Mouse (Mus musculus): ENCODE data around the gene Rptor. TPM values are rescaled to one million over a fixed set of nuclear protein-coding genes. Genes with fewer than 3 reads are reported as not detected.

Rptor gene
- polyA plus RNA-seq, 1 experiment from 2014 or later = 12.7 TPM

GRCm38 (mm10) chr11:119593966-119594365 is 8.7 kb upstream of the Rptor start:
- H3K4me1 ChIP-seq (ENCODE audit: control insufficient read depth, insufficient read depth, low read length) = no peaks in the 10 kb centered on the region
- no peak for ATAC-seq (ENCODE audit: insufficient number of reproducible peaks, insufficient read depth, low FRiP score, low read depth)
- no peaks in the 10 kb centered on the region for H3K27me3 ChIP-seq (ENCODE audit: control insufficient read depth, insufficient read depth, low read length)
- H3K27ac ChIP-seq (ENCODE audit: low read length) = no peak overlapping the region
- H3K4me3 ChIP-seq (ENCODE audit: low read depth, low read length) = no peak overlapping the region
- no peak overlapping the region for H3K4me2 ChIP-seq (replicated peaks; ENCODE audit: low read depth, low read length)
- no peaks in the 10 kb centered on the region for H3K36me3 ChIP-seq (ENCODE audit: control insufficient read depth, insufficient read depth, low read length)
- WGBS = 28% methylated on average over 3 of the region's 3 CpGs
- H3K9ac ChIP-seq (replicated peaks; ENCODE audit: low read depth, low read length) = no peak overlapping the region
- H3K9me3 ChIP-seq (ENCODE audit: control insufficient read depth, low read depth, low read length) = no peaks in the 10 kb centered on the region

GRCm38 (mm10) chr11:119598856-119599255 is 3.8 kb upstream of the Rptor start:
- no peaks in the 10 kb centered on the region for H3K36me3 ChIP-seq (ENCODE audit: control insufficient read depth, insufficient read depth, low read length)
- H3K9me3 ChIP-seq (ENCODE audit: control insufficient read depth, low read depth, low read length) = no peaks in the 10 kb centered on the region
- WGBS = 65% methylated on average over 3 of the region's 3 CpGs
- ATAC-seq (ENCODE audit: insufficient number of reproducible peaks, insufficient read depth, low FRiP score, low read depth) = no peak
- no peak overlapping the region for H3K4me3 ChIP-seq (ENCODE audit: low read depth, low read length)
- no peaks in the 10 kb centered on the region for H3K27me3 ChIP-seq (ENCODE audit: control insufficient read depth, insufficient read depth, low read length)
- no peak overlapping the region for H3K9ac ChIP-seq (replicated peaks; ENCODE audit: low read depth, low read length)
- H3K27ac ChIP-seq (ENCODE audit: low read length) = no peak overlapping the region
- H3K4me1 ChIP-seq (ENCODE audit: control insufficient read depth, insufficient read depth, low read length) = peaks cover 2% of the 10 kb centered on the region; the same call in 1 of the 2 replicates
- H3K4me2 ChIP-seq (replicated peaks; ENCODE audit: low read depth, low read length) = no peak overlapping the region

- no peak overlapping the region for H3K4me3 ChIP-seq (ENCODE audit: low read depth, low read length)
- no peaks in the 10 kb centered on the region for H3K36me3 ChIP-seq (ENCODE audit: control insufficient read depth, insufficient read depth, low read length)
- H3K27ac ChIP-seq (ENCODE audit: low read length) = no peak overlapping the region
- ATAC-seq (ENCODE audit: insufficient number of reproducible peaks, insufficient read depth, low FRiP score, low read depth) = no peak
- no peaks in the 10 kb centered on the region for H3K9me3 ChIP-seq (ENCODE audit: control insufficient read depth, low read depth, low read length)
- no peak overlapping the region for H3K9ac ChIP-seq (replicated peaks; ENCODE audit: low read depth, low read length)
- no peaks in the 10 kb centered on the region for H3K27me3 ChIP-seq (ENCODE audit: control insufficient read depth, insufficient read depth, low read length)
- no peak overlapping the region for H3K4me2 ChIP-seq (replicated peaks; ENCODE audit: low read depth, low read length)
- WGBS = 84% methylated on average over 1 of the region's 1 CpGs
- peaks cover 10% of the 10 kb centered on the region for H3K4me1 ChIP-seq (ENCODE audit: control insufficient read depth, insufficient read depth, low read length)
These were observed 2.4 kb upstream of the Rptor start for GRCm38 (mm10) chr11:119600286-119600685.

- no peak for ATAC-seq (ENCODE audit: insufficient number of reproducible peaks, insufficient read depth, low FRiP score, low read depth)
- H3K27ac ChIP-seq (ENCODE audit: low read length) = no peak overlapping the region
These were observed 466 bp upstream of the Rptor start for GRCm38 (mm10) chr11:119602177-119602700.

GRCm38 (mm10) chr11:119603527-119603905 is 811 bp downstream of the Rptor start:
- Histone ChIP-seq H3K4me2 (replicated peaks; ENCODE audit: low read depth, low read length) (peak overlapping the region; percentile 60), H3K4me1 (ENCODE audit: control insufficient read depth, insufficient read depth, low read length) (peaks cover 10% of the 10 kb centered on the region), H3K4me3 (ENCODE audit: low read depth, low read length) (peak overlapping the region; percentile 98), H3K9ac (replicated peaks; ENCODE audit: low read depth, low read length) (peak overlapping the region; percentile 91), H3K27ac (ENCODE audit: low read length) (peak overlapping the region; percentile 80), H3K27me3 (ENCODE audit: control insufficient read depth, insufficient read depth, low read length) (no peaks in the 10 kb centered on the region), H3K9me3 (ENCODE audit: control insufficient read depth, low read depth, low read length) (no peaks in the 10 kb centered on the region), H3K36me3 (ENCODE audit: control insufficient read depth, insufficient read depth, low read length) (peaks cover 2% of the 10 kb centered on the region; the same call in 1 of the 2 replicates)
- WGBS = under 1% methylated on average over 30 of the region's 30 CpGs
- no peak for ATAC-seq (ENCODE audit: insufficient number of reproducible peaks, insufficient read depth, low FRiP score, low read depth)

More at GRCm38 (mm10) chr11:119602177-119602700, 466 bp upstream of the Rptor start:
- Histone ChIP-seq H3K4me1 (ENCODE audit: control insufficient read depth, insufficient read depth, low read length) (peaks cover 10% of the 10 kb centered on the region), H3K9me3 (ENCODE audit: control insufficient read depth, low read depth, low read length) (no peaks in the 10 kb centered on the region), H3K36me3 (ENCODE audit: control insufficient read depth, insufficient read depth, low read length) (peaks cover 2% of the 10 kb centered on the region; the same call in 1 of the 2 replicates), H3K4me3 (ENCODE audit: low read depth, low read length) (peak overlapping the region; percentile 98), H3K27me3 (ENCODE audit: control insufficient read depth, insufficient read depth, low read length) (no peaks in the 10 kb centered on the region), H3K4me2 (replicated peaks; ENCODE audit: low read depth, low read length) (peak overlapping the region; percentile 34), H3K9ac (replicated peaks; ENCODE audit: low read depth, low read length) (0 out of 2 replicates have a peak overlapping the region, but pooled peaks have one; percentile 14)
- WGBS = 34% methylated on average over 10 of the region's 10 CpGs

GRCm38 (mm10) chr11:119607464-119607863 is 4.8 kb downstream of the Rptor start:
- H3K36me3 ChIP-seq (ENCODE audit: control insufficient read depth, insufficient read depth, low read length) = peaks cover 2% of the 10 kb centered on the region; the same call in 1 of the 2 replicates
- H3K4me3 ChIP-seq (ENCODE audit: low read depth, low read length) = no peak overlapping the region
- H3K9me3 ChIP-seq (ENCODE audit: control insufficient read depth, low read depth, low read length) = no peaks in the 10 kb centered on the region
- peaks cover 10% of the 10 kb centered on the region for H3K4me1 ChIP-seq (ENCODE audit: control insufficient read depth, insufficient read depth, low read length)
- no peak overlapping the region for H3K9ac ChIP-seq (replicated peaks; ENCODE audit: low read depth, low read length)
- H3K27ac ChIP-seq (ENCODE audit: low read length) = no peak overlapping the region
- H3K27me3 ChIP-seq (ENCODE audit: control insufficient read depth, insufficient read depth, low read length) = no peaks in the 10 kb centered on the region
- WGBS = 93% methylated on average over 5 of the region's 5 CpGs
- ATAC-seq (ENCODE audit: insufficient number of reproducible peaks, insufficient read depth, low FRiP score, low read depth) = no peak
- H3K4me2 ChIP-seq (replicated peaks; ENCODE audit: low read depth, low read length) = no peak overlapping the region

GRCm38 (mm10) chr11:119611496-119611895 is 8.8 kb downstream of the Rptor start:
- no peaks in the 10 kb centered on the region for H3K9me3 ChIP-seq (ENCODE audit: control insufficient read depth, low read depth, low read length)
- H3K9ac ChIP-seq (replicated peaks; ENCODE audit: low read depth, low read length) = no peak overlapping the region
- ATAC-seq (ENCODE audit: insufficient number of reproducible peaks, insufficient read depth, low FRiP score, low read depth) = no peak
- no peak overlapping the region for H3K4me3 ChIP-seq (ENCODE audit: low read depth, low read length)
- no peaks in the 10 kb centered on the region for H3K4me1 ChIP-seq (ENCODE audit: control insufficient read depth, insufficient read depth, low read length)
- no peak overlapping the region for H3K27ac ChIP-seq (ENCODE audit: low read length)
- WGBS = 94% methylated on average over 6 of the region's 6 CpGs
- no peaks in the 10 kb centered on the region for H3K36me3 ChIP-seq (ENCODE audit: control insufficient read depth, insufficient read depth, low read length)
- no peak overlapping the region for H3K4me2 ChIP-seq (replicated peaks; ENCODE audit: low read depth, low read length)
- H3K27me3 ChIP-seq (ENCODE audit: control insufficient read depth, insufficient read depth, low read length) = no peaks in the 10 kb centered on the region

GRCm38 (mm10) chr11:119612179-119612578 is 9.5 kb downstream of the Rptor start:
- Histone ChIP-seq H3K4me2 (replicated peaks; ENCODE audit: low read depth, low read length) (no peak overlapping the region), H3K27ac (ENCODE audit: low read length) (no peak overlapping the region), H3K27me3 (ENCODE audit: control insufficient read depth, insufficient read depth, low read length) (no peaks in the 10 kb centered on the region), H3K9me3 (ENCODE audit: control insufficient read depth, low read depth, low read length) (no peaks in the 10 kb centered on the region), H3K36me3 (ENCODE audit: control insufficient read depth, insufficient read depth, low read length) (no peaks in the 10 kb centered on the region), H3K4me1 (ENCODE audit: control insufficient read depth, insufficient read depth, low read length) (no peaks in the 10 kb centered on the region), H3K9ac (replicated peaks; ENCODE audit: low read depth, low read length) (no peak overlapping the region), H3K4me3 (ENCODE audit: low read depth, low read length) (no peak overlapping the region)
- 76% methylated on average over 3 of the region's 3 CpGs for WGBS
- ATAC-seq (ENCODE audit: insufficient number of reproducible peaks, insufficient read depth, low FRiP score, low read depth) = no peak

GRCm38 (mm10) chr11:119615087-119615486 is 12.4 kb downstream of the Rptor start:
- 87% methylated on average over 7 of the region's 7 CpGs for WGBS
- no peaks in the 10 kb centered on the region for H3K27me3 ChIP-seq (ENCODE audit: control insufficient read depth, insufficient read depth, low read length)
- H3K9me3 ChIP-seq (ENCODE audit: control insufficient read depth, low read depth, low read length) = no peaks in the 10 kb centered on the region
- no peak overlapping the region for H3K4me3 ChIP-seq (ENCODE audit: low read depth, low read length)
- no peaks in the 10 kb centered on the region for H3K4me1 ChIP-seq (ENCODE audit: control insufficient read depth, insufficient read depth, low read length)
- no peak overlapping the region for H3K27ac ChIP-seq (ENCODE audit: low read length)
- no peak for ATAC-seq (ENCODE audit: insufficient number of reproducible peaks, insufficient read depth, low FRiP score, low read depth)
- H3K9ac ChIP-seq (replicated peaks; ENCODE audit: low read depth, low read length) = no peak overlapping the region
- H3K36me3 ChIP-seq (ENCODE audit: control insufficient read depth, insufficient read depth, low read length) = no peaks in the 10 kb centered on the region
- H3K4me2 ChIP-seq (replicated peaks; ENCODE audit: low read depth, low read length) = no peak overlapping the region
